Mouse (Mus musculus): ENCODE results near the gene Cotl1. TPM values are rescaled to one million over a fixed set of nuclear protein-coding genes. Genes with fewer than 3 reads are reported as not detected.

The Cotl1 gene
- 216 TPM for polyA plus RNA-seq (2017; shearing (Covaris generic))

DNA sequence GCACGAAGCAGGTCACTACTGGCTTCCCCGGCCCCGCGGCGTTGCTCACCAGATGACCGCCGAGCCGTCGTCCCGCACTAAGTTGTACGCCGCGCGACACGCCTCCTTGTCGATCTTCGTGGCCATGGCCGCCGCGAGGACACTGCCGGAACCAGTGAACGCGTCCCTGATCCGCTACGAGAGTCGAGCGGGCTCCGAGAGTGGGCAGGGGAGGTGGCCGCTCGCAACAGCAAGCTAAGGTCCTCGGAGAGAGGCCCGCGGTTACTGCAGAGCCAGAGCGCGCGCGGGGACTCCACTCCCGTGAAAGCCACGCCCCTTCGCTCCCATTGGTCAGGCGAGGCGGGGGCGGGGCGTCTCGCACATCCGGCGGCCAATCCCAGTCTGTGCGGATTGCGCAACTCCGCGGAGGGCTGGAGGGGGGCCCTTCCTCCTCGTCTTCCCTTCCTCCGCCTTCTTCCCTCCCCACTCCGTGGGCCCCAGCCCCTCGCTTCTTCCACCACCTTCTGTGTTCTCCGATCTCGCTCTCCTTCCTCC is at the start of gene Cotl1:
Gene Cotl1 (minus strand): TSS at position 270 of the 534 bp plus-strand sequence.

GRCm38 (mm10) chr8:119861706-119862389 is 21.5 kb upstream of the Cotl1 start, which contains the start of gene Klhl36:
Gene Klhl36 (plus strand): TSS chr8:119862266.

DNA sequence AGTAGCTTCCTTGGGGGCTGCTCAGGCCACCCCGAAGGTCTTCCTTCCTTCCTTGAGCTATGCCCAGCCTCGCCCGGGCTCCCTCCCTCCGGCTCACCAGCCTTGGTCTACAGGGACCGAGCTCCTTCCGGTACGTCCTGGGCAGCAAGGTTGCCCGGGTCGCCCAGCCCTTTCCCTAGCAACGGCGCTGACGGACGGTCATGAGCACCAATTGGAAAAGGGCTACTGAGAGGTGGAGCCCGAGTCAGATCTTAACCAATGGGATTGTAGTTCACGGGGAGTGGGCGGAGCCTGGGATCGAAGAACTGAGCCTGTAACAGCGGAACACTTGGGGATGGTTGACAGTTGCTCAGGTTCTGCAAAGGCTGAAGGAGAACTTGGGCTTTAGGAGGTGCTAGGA is 62.1 kb downstream of the Cotl1 start, which contains the start of gene Tldc1:
Gene Tldc1 (minus strand): TSS at position 154 of the 400 bp plus-strand sequence.

Other genes with a start within 250 kb of the Cotl1 start
- 23.6 TPM for gene Taf1c, start 235.3 kb downstream of the Cotl1 start, polyA plus RNA-seq (2017; shearing (Covaris generic))
- gene Adad2, start 227.8 kb downstream of the Cotl1 start, polyA plus RNA-seq (2017; shearing (Covaris generic)): not detected
- gene Kcng4, start 204.9 kb downstream of the Cotl1 start, polyA plus RNA-seq (2017; shearing (Covaris generic)): not detected
- gene Wfdc1, start 174.2 kb downstream of the Cotl1 start, polyA plus RNA-seq (2017; shearing (Covaris generic)): not detected
- not detected for gene Atp2c2, start 140.5 kb downstream of the Cotl1 start, polyA plus RNA-seq (2017; shearing (Covaris generic))
- 2.1 TPM for gene Tldc1, start 62.1 kb downstream of the Cotl1 start, polyA plus RNA-seq (2017; shearing (Covaris generic))
- 12.9 TPM for gene Klhl36, start 21.7 kb upstream of the Cotl1 start, polyA plus RNA-seq (2017; shearing (Covaris generic))
- 182 TPM for gene Usp10, start 69.8 kb upstream of the Cotl1 start, polyA plus RNA-seq (2017; shearing (Covaris generic))
- gene Gm20388, start 70.3 kb upstream of the Cotl1 start, polyA plus RNA-seq (2017; shearing (Covaris generic)): 9.0 TPM
- gene Crispld2, start 151.9 kb upstream of the Cotl1 start, polyA plus RNA-seq (2017; shearing (Covaris generic)): not detected

Data from naive thymus-derived CD4-positive, alpha-beta T cell, adult 5 months (primary cell).